Mouse (Mus musculus): ENCODE measurements around the gene Hras. TPM values are rescaled to one million over a fixed set of nuclear protein-coding genes. Genes with fewer than 3 reads are reported as not detected.

Hras gene
- polyA plus RNA-seq, 1 experiment: 96.0 TPM

DNA sequence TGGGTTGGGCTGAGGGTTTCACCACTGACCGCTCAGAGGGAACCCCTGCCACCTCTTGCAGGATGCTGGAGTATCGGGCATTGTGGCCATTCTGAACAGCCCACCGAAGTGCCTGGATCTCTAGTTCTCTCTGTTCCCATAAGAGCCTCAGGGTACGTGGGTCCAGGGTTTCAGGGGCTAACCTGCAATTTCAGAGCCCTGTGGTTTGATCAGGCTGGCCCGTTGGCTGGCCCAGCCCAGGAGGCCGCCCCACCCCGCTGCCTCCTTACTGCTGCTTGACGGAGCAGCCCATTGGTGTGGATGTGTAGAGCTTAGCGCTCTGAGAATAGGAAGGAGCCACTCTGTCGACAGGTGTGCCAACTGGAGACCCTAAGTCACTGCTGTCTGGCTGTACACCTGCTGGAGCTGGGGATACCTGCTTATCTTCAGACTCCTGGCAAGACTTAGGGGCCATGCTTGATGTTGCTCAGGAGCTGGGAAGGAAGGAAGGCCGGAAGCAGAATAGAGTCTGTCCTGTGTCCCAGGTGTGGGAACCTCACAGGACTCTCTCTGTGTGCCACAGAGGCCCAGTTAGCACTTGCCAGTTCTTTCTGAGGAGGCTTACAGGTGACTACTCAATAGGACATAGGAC is 19.9 kb upstream of the Hras start, which contains the start of gene Lmntd2:
Gene Lmntd2, minus strand, starts transcription at position 476 of the 631 bp plus-strand sequence.
- WGBS: 93% methylated on average over 11 of the region's 11 CpGs
- no peak for DNase-seq
- no peak within 1 kb of the TSS; the same call in 1 of the 2 replicates for H3K27ac ChIP-seq (ENCODE audit: insufficient read depth, low read depth, low read length)
- H3K4me1 ChIP-seq (ENCODE audit: control insufficient read depth, insufficient read depth, low read length): no peaks in the 10 kb centered on the region; the same call in 1 of the 2 replicates
- peak within 1 kb of the TSS; percentile 45; the same call in 1 of the 2 replicates for H3K4me3 ChIP-seq (ENCODE audit: insufficient read depth, low read depth, low read length)
- H3K36me3 ChIP-seq (ENCODE audit: control insufficient read depth, insufficient read depth, low read length): no peaks in the 10 kb centered on the region
- TF ChIP-seq CTCF (conservative IDR thresholded peaks at IDR 0.05; ENCODE audit: insufficient read depth, insufficient read length, low read depth, low read length): no peak
- no peak for TF ChIP-seq POLR2A (IDR thresholded peaks at IDR 0.05; ENCODE audit: low read depth, low read length)
- no peaks in the 10 kb centered on the region for H3K27me3 ChIP-seq (replicated peaks; ENCODE audit: control insufficient read depth, insufficient read depth, low read length)

DNA sequence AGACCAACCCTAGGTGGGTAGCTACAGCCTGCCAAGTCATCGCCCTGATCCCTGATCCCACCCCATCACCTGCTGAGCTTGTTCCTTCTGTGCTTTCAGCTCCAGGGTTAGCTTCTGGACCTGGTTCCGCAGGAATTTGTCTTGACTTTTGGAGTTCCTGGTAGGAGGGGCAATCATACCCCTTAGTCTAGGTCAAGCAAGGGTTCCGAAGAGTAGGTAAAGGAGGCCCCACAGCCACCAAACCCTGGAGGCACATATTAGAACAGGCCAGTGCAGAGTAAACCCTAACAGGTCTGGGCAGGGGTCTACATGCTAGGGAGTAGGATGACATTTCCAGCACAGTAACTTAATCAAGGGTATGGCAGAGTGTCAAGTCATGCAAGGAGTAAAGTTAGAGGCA is 19.3 kb upstream of the Hras start:
- 90% methylated on average over 3 of the region's 3 CpGs for WGBS
- no peak overlapping the region for H3K4me3 ChIP-seq (ENCODE audit: insufficient read depth, low read depth, low read length)
- H3K27me3 ChIP-seq (replicated peaks; ENCODE audit: control insufficient read depth, insufficient read depth, low read length): no peaks in the 10 kb centered on the region
- H3K4me1 ChIP-seq (ENCODE audit: control insufficient read depth, insufficient read depth, low read length): no peaks in the 10 kb centered on the region; the same call in 1 of the 2 replicates
- no peak for DNase-seq
- H3K27ac ChIP-seq (ENCODE audit: insufficient read depth, low read depth, low read length): no peak overlapping the region
- H3K36me3 ChIP-seq (ENCODE audit: control insufficient read depth, insufficient read depth, low read length): no peaks in the 10 kb centered on the region
- TF ChIP-seq POLR2A (IDR thresholded peaks at IDR 0.05; ENCODE audit: low read depth, low read length): no peak
- no peak for TF ChIP-seq CTCF (conservative IDR thresholded peaks at IDR 0.05; ENCODE audit: insufficient read depth, insufficient read length, low read depth, low read length)

DNA sequence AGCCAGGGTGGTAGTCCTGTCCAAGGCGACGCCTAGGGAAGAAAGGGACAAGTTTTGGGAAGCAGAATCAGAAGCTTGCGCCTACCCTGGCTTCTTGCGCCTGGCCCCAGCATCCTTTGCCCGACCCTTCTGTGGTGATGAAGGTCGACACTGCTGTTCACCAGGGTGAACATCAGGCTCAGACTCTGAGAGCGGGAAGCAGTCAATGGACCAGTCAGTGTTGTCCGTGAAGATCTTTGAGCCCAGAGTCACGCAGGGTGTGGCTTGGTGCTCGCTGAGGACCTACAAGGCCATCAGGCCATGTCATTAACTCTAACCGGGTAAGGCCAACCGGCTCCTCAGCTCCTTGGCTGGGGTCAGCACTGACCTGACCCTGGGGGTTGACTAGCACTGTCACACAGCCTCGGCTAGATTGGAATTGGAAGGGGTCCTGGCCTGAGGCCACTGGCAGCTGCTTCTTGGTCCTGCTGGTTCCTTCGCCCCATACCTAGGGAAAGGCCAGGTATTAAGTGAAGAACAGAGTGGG is 16.9 kb upstream of the Hras start:
- Histone ChIP-seq H3K27ac (ENCODE audit: insufficient read depth, low read depth, low read length) (no peak overlapping the region), H3K36me3 (ENCODE audit: control insufficient read depth, insufficient read depth, low read length) (no peaks in the 10 kb centered on the region), H3K4me1 (ENCODE audit: control insufficient read depth, insufficient read depth, low read length) (no peaks in the 10 kb centered on the region), H3K27me3 (replicated peaks; ENCODE audit: control insufficient read depth, insufficient read depth, low read length) (no peaks in the 10 kb centered on the region), H3K4me3 (ENCODE audit: insufficient read depth, low read depth, low read length) (no peak overlapping the region)
- 82% methylated on average over 14 of the region's 14 CpGs for WGBS
- no peak for TF ChIP-seq POLR2A (IDR thresholded peaks at IDR 0.05; ENCODE audit: low read depth, low read length)
- no peak for DNase-seq

DNA sequence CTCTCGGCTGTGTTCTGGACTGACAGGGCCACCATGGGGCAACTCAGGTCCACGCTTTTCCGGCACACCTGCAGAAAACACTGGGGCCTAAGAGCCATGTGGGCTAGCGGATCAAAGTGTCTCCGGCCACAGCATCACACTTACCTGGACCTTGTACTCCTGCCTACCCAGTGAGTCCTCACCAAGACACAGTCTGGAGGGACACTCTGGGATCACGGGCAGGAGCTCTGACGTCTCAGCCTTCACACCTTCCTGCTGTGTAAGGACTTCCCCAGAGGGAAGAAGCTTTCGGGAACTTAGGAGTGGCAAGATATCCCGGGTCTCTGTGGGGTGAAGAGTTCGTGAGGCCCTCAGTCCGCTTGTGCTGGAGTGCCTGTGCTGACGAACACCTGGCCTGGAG is 16.3 kb upstream of the Hras start:
- H3K36me3 ChIP-seq (ENCODE audit: control insufficient read depth, insufficient read depth, low read length): no peaks in the 10 kb centered on the region
- WGBS: 70% methylated on average over 12 of the region's 12 CpGs

DNA sequence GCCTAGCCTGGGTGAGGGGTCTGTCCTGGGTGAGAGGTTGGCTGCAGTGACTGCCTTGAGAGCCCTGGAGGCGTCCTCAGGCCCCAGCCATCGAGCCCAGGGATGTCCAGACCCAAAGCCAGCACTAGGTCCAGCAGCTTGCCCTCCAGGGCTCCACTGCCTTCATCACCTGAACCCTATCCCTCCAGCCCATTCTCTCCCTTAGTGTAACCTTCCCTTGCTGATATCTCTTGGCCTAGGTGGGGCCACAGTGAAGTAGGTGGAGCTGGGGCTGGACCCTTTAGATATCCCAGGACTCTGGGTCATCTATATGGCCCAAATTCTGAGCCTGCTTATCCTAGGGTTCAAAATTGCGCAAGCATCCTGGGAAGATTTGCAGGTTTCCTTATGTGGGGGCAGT is 15.7 kb upstream of the Hras start:
- no peaks in the 10 kb centered on the region for H3K27me3 ChIP-seq (replicated peaks; ENCODE audit: control insufficient read depth, insufficient read depth, low read length)
- no peak overlapping the region for H3K27ac ChIP-seq (ENCODE audit: insufficient read depth, low read depth, low read length)
- H3K4me1 ChIP-seq (ENCODE audit: control insufficient read depth, insufficient read depth, low read length): no peaks in the 10 kb centered on the region
- H3K4me3 ChIP-seq (ENCODE audit: insufficient read depth, low read depth, low read length): no peak overlapping the region
- TF ChIP-seq CTCF (conservative IDR thresholded peaks at IDR 0.05; ENCODE audit: insufficient read depth, insufficient read length, low read depth, low read length) (no peak), POLR2A (IDR thresholded peaks at IDR 0.05; ENCODE audit: low read depth, low read length) (no peak)
- 82% methylated on average over 3 of the region's 3 CpGs for WGBS
- DNase-seq: no peak
- H3K36me3 ChIP-seq (ENCODE audit: control insufficient read depth, insufficient read depth, low read length): no peaks in the 10 kb centered on the region

More for the DNA sequence above, 16.3 kb upstream of the Hras start:
- Histone ChIP-seq H3K4me1 (ENCODE audit: control insufficient read depth, insufficient read depth, low read length) (no peaks in the 10 kb centered on the region), H3K27ac (ENCODE audit: insufficient read depth, low read depth, low read length) (no peak overlapping the region), H3K27me3 (replicated peaks; ENCODE audit: control insufficient read depth, insufficient read depth, low read length) (no peaks in the 10 kb centered on the region), H3K4me3 (ENCODE audit: insufficient read depth, low read depth, low read length) (no peak overlapping the region)
- no peak for TF ChIP-seq CTCF (conservative IDR thresholded peaks at IDR 0.05; ENCODE audit: insufficient read depth, insufficient read length, low read depth, low read length)
- TF ChIP-seq POLR2A (IDR thresholded peaks at IDR 0.05; ENCODE audit: low read depth, low read length): no peak
- DNase-seq: no peak

DNA sequence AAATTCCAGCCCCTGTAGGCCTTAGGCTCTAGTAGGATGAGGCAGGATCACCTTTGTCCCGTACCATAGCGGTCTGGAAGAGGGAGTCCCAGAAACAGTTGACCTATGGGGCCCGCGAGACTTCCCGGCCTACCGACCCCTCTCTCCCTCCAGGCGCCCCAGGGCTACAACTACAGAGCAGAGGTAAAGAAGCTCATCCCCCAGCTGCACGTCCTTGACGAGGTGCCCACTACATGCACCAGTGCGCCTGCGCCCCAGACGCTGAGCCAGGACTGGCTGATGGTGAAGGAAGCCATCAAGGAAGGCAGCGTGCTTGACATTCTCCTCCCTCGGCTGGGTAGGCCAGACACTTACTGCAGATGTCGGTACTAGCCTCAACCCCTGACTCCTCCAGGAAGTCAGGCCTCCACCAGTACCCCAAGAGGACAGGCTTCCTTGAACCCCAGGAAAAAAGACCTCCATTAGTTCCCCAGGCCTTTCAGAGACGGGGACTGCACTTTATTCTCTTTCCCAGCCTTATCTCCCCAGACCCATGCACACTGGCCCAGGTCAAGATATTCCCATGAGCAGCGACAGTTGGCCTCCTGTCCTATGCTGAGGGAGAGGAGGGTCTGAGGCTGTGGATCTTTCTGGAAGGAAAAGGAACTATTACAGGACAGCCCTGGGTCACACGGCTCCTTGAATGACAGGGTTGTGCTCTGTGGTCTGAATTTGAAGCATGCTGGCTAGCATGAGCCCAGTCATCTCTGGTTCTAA is 12.6 kb upstream of the Hras start:
- no peaks in the 10 kb centered on the region for H3K27me3 ChIP-seq (replicated peaks; ENCODE audit: control insufficient read depth, insufficient read depth, low read length)
- no peak for DNase-seq
- TF ChIP-seq POLR2A (IDR thresholded peaks at IDR 0.05; ENCODE audit: low read depth, low read length): no peak
- TF ChIP-seq CTCF (conservative IDR thresholded peaks at IDR 0.05; ENCODE audit: insufficient read depth, insufficient read length, low read depth, low read length): no peak
- WGBS: 93% methylated on average over 18 of the region's 18 CpGs
- H3K27ac ChIP-seq (ENCODE audit: insufficient read depth, low read depth, low read length): no peak overlapping the region
- no peaks in the 10 kb centered on the region for H3K4me1 ChIP-seq (ENCODE audit: control insufficient read depth, insufficient read depth, low read length)
- H3K4me3 ChIP-seq (ENCODE audit: insufficient read depth, low read depth, low read length): no peak overlapping the region
- no peaks in the 10 kb centered on the region for H3K36me3 ChIP-seq (ENCODE audit: control insufficient read depth, insufficient read depth, low read length)

DNA sequence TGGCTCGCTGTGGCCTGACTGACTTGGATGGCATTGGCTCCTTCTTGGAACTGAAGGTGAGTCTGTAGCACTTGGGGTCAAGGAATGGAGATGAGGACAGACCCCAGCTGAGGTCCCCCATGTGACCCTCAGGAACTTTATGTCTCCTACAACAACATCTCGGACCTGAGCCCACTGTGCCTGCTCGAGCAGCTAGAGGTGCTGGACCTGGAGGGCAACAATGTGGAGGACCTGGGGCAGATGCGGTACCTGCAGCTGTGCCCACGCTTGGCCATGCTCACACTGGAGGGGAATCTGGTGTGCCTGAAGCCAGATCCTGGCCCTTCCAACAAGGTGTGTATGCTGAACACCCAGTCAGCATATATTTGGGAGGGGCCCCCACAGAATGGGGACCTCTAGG is 11.7 kb upstream of the Hras start:
- WGBS: 92% methylated on average over 5 of the region's 5 CpGs
- H3K36me3 ChIP-seq (ENCODE audit: control insufficient read depth, insufficient read depth, low read length): no peaks in the 10 kb centered on the region
- no peaks in the 10 kb centered on the region for H3K4me1 ChIP-seq (ENCODE audit: control insufficient read depth, insufficient read depth, low read length)
- H3K27me3 ChIP-seq (replicated peaks; ENCODE audit: control insufficient read depth, insufficient read depth, low read length): no peaks in the 10 kb centered on the region
- no peak overlapping the region for H3K4me3 ChIP-seq (ENCODE audit: insufficient read depth, low read depth, low read length)
- TF ChIP-seq POLR2A (IDR thresholded peaks at IDR 0.05; ENCODE audit: low read depth, low read length) (no peak), CTCF (conservative IDR thresholded peaks at IDR 0.05; ENCODE audit: insufficient read depth, insufficient read length, low read depth, low read length) (no peak)
- H3K27ac ChIP-seq (ENCODE audit: insufficient read depth, low read depth, low read length): no peak overlapping the region
- DNase-seq: no peak
